Comparison of ENCODE assay signal across 15 mouse cellular contexts in the genomic region with DNA sequence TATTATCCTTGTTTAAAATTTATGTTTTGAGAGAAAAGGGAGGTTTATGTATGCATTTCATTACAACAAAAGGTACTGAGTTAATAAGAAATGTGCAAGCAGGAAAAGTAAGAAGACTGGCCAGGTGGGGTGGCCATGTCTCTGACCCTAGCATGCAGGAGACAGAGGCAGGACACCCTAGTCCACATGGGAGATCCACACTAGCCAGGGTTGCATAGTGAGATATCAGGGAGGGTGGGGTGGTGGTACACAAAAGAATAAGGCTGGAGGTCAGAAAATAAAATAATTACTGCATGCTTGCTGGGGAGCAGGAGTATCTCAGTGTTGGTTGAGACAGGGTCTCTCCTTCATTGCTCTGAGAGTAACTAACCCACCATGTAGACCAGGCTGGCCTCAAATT.
A peak's percentile ranks its signal among the peaks of the same experiment; 100 is the strongest.
DNase-seq lines count a peak whose midpoint lies in the region; ATAC-seq and TF ChIP-seq lines count a peak whose summit lies in the region.
"Had no signal": no experiment of that assay in that cellular context is flagged by ENCODE, and none has a peak within 500 bp of the region (broad histone marks: within the 10 kb centered on the region; RNA-seq: fewer than 3 reads in every experiment).

No protein-coding gene starts in this region.

- no peak overlapping the region for H3K4me2 ChIP-seq in hindbrain, embryonic 13.5 days
- H3K4me2 ChIP-seq in hindbrain, embryonic 14.5 days (replicated peaks), result no peak overlapping the region
- no peak overlapping the region for H3K4me2 ChIP-seq in midbrain, postnatal 0 days (ENCODE audit: low read depth, low read length, poor library complexity, severe bottlenecking)
- H3K4me2 ChIP-seq: embryonic facial prominence, embryonic 13.5 days; liver, embryonic 11.5 days had no signal

- H3K9ac ChIP-seq in hindbrain, embryonic 13.5 days, result no peak overlapping the region
- H3K9ac ChIP-seq in hindbrain, embryonic 14.5 days, result no peak overlapping the region
- no peak overlapping the region for H3K9ac ChIP-seq in midbrain, postnatal 0 days (replicated peaks; ENCODE audit: low read length, poor library complexity, severe bottlenecking)
- H3K9ac ChIP-seq: embryonic facial prominence, embryonic 13.5 days had no signal

- intact Hi-C loops in gastrocnemius, postnatal 14 days (cut with DNase I; ENCODE audit: low total_unique reads), result no loop called here

- DNase-seq in cerebellum, adult 2 months, result no peak
- no peak for DNase-seq in cerebellum, adult 11 months
- DNase-seq in hindbrain, embryonic 10.5 days (ENCODE audit: low spot score), result no peak
- DNase-seq in hindbrain, embryonic 14.5 days (ENCODE audit: low spot score), result no peak
- no peak for DNase-seq in midbrain, postnatal 0 days (ENCODE audit: low spot score)
- no peak for DNase-seq in embryo, embryonic 11 days
- DNase-seq in gastrocnemius, postnatal 14 days, result no peak
- DNase-seq: adrenal gland, adult 2 months; cerebellum, postnatal 10 days; lung, adult 18-20 months had no signal

- no peaks in the 10 kb centered on the region for H3K9me3 ChIP-seq in hindbrain, embryonic 13.5 days
- no peaks in the 10 kb centered on the region for H3K9me3 ChIP-seq in hindbrain, embryonic 10.5 days
- no peaks in the 10 kb centered on the region for H3K9me3 ChIP-seq in hindbrain, embryonic 14.5 days (ENCODE audit: control insufficient read depth, low read length)
- no peaks in the 10 kb centered on the region for H3K9me3 ChIP-seq in midbrain, postnatal 0 days (ENCODE audit: low read length)
- H3K9me3 ChIP-seq: embryonic facial prominence, embryonic 13.5 days; limb, embryonic 10.5 days had no signal

- TF ChIP-seq CTCF in cerebellum, adult 2 months (IDR thresholded peaks at IDR 0.05; ENCODE audit: borderline replicate concordance, insufficient read depth, low read depth, low read length), result no peak
- no peak for TF ChIP-seq CTCF in midbrain, postnatal 0 days (IDR thresholded peaks at IDR 0.05)

- TF ChIP-seq POLR2A in cerebellum, adult 2 months (IDR thresholded peaks at IDR 0.05; ENCODE audit: borderline replicate concordance, insufficient read depth, low read length), result no peak

- H3K4me1 ChIP-seq in cerebellum, adult 2 months (ENCODE audit: control insufficient read depth, insufficient read depth, low read length), result peaks cover 17% of the 10 kb centered on the region; the same call in 1 of the 2 replicates
- H3K4me1 ChIP-seq in hindbrain, embryonic 13.5 days (replicated peaks), result peaks cover 47% of the 10 kb centered on the region
- H3K4me1 ChIP-seq in hindbrain, embryonic 10.5 days (replicated peaks), result peaks cover 38% of the 10 kb centered on the region
- H3K4me1 ChIP-seq in hindbrain, embryonic 14.5 days (replicated peaks; ENCODE audit: control insufficient read depth, insufficient read depth, low read length), result peaks cover 38% of the 10 kb centered on the region
- H3K4me1 ChIP-seq in midbrain, postnatal 0 days (ENCODE audit: insufficient read depth, low read length), result peaks cover 30% of the 10 kb centered on the region

- H3K27ac ChIP-seq in cerebellum, adult 2 months (ENCODE audit: insufficient read depth, low read length), result peak overlapping the region; percentile 53; the same call in 1 of the 2 replicates
- H3K27ac ChIP-seq in hindbrain, embryonic 13.5 days, result peak overlapping the region; percentile 90
- no peak overlapping the region for H3K27ac ChIP-seq in hindbrain, embryonic 10.5 days
- peak overlapping the region; percentile 90 for H3K27ac ChIP-seq in hindbrain, embryonic 14.5 days
- H3K27ac ChIP-seq in midbrain, postnatal 0 days (ENCODE audit: low read depth, low read length), result peak overlapping the region; percentile 82
- H3K27ac ChIP-seq: limb, embryonic 10.5 days had no signal

- H3K4me3 ChIP-seq in cerebellum, adult 2 months (replicated peaks; ENCODE audit: insufficient read depth, low read depth, low read length), result no peak overlapping the region
- no peak overlapping the region for H3K4me3 ChIP-seq in hindbrain, embryonic 13.5 days
- H3K4me3 ChIP-seq in hindbrain, embryonic 10.5 days, result no peak overlapping the region
- no peak overlapping the region for H3K4me3 ChIP-seq in hindbrain, embryonic 14.5 days (replicated peaks; ENCODE audit: low read length)
- no peak overlapping the region for H3K4me3 ChIP-seq in midbrain, postnatal 0 days (ENCODE audit: low read depth, low read length)
- H3K4me3 ChIP-seq: embryonic facial prominence, embryonic 13.5 days; limb, embryonic 10.5 days had no signal

- ATAC-seq in hindbrain, embryonic 13.5 days (ENCODE audit: low FRiP score), result no peak
- no peak for ATAC-seq in hindbrain, embryonic 14.5 days (ENCODE audit: low FRiP score)
- no peak for ATAC-seq in midbrain, postnatal 0 days (ENCODE audit: low FRiP score)
- ATAC-seq: intestine, embryonic 16.5 days had no signal

- H3K27me3 ChIP-seq in cerebellum, adult 2 months (ENCODE audit: control insufficient read depth, insufficient read depth, low read length), result no peaks in the 10 kb centered on the region
- no peaks in the 10 kb centered on the region for H3K27me3 ChIP-seq in hindbrain, embryonic 13.5 days
- H3K27me3 ChIP-seq in hindbrain, embryonic 10.5 days (ENCODE audit: insufficient read depth, poor library complexity, severe bottlenecking), result no peaks in the 10 kb centered on the region
- H3K27me3 ChIP-seq in hindbrain, embryonic 14.5 days (ENCODE audit: control insufficient read depth, insufficient read depth, low read length), result no peaks in the 10 kb centered on the region
- no peaks in the 10 kb centered on the region for H3K27me3 ChIP-seq in midbrain, postnatal 0 days (ENCODE audit: insufficient read depth, low read length)
- H3K27me3 ChIP-seq: embryonic facial prominence, embryonic 13.5 days had no signal

- H3K36me3 ChIP-seq in hindbrain, embryonic 13.5 days, result no peaks in the 10 kb centered on the region
- peaks cover 20% of the 10 kb centered on the region for H3K36me3 ChIP-seq in hindbrain, embryonic 10.5 days
- no peaks in the 10 kb centered on the region; the same call in 1 of the 2 replicates for H3K36me3 ChIP-seq in hindbrain, embryonic 14.5 days (replicated peaks; ENCODE audit: control insufficient read depth, insufficient read depth)
- no peaks in the 10 kb centered on the region for H3K36me3 ChIP-seq in midbrain, postnatal 0 days (ENCODE audit: insufficient read depth, low read length)
